Mouse (Mus musculus) C2C12 (cell line): Measurements from ENCODE around the gene Cib4. TPM values are rescaled to one million over a fixed set of nuclear protein-coding genes. Genes with fewer than 3 reads are reported as not detected.

Experiments used
- H3K27me3 ChIP-seq: one replicate; pipeline ENCODE4 v1.6.1; 2011; ENCODE audit not compliant: control insufficient read depth, insufficient read depth, insufficient read length
- H3K36me3 ChIP-seq: one replicate; pipeline ENCODE4 v1.6.1; 2011; ENCODE audit not compliant: control insufficient read depth, insufficient read depth
- H3K4me3 ChIP-seq: one replicate; pipeline ENCODE4 v1.5.1; 2011; ENCODE audit warnings: mild to moderate bottlenecking, control low read depth; ENCODE audit not compliant: poor library complexity, insufficient read depth, severe bottlenecking
- H3K79me2 ChIP-seq: one replicate; pipeline ENCODE4 v1.6.1; 2011; ENCODE audit not compliant: control insufficient read depth, insufficient read depth
- H3K79me3 ChIP-seq: one replicate; pipeline ENCODE4 v1.6.1; 2011; ENCODE audit warnings: low read depth, control low read depth
- H3ac ChIP-seq: one replicate; pipeline ENCODE3; 2011; ENCODE audit warnings: low read depth; ENCODE audit not compliant: control insufficient read depth, insufficient read length
- CEBPB ChIP-seq: IDR thresholded peaks from one replicate; pipeline ENCODE4 v1.6.1; 2011; ENCODE audit warnings: low read depth, mild to moderate bottlenecking, control low read depth, moderate library complexity
- CTCF ChIP-seq: IDR thresholded peaks from one replicate; pipeline ENCODE4 v1.5.1; 2011; ENCODE audit not compliant: control insufficient read depth, insufficient read depth, insufficient read length
- FOSL1 ChIP-seq: IDR thresholded peaks from one replicate; pipeline ENCODE4 v1.8.0; 2011; ENCODE audit warnings: mild to moderate bottlenecking, low read length; ENCODE audit not compliant: poor library complexity, insufficient read depth, severe bottlenecking
- MAX ChIP-seq: IDR thresholded peaks from one replicate; pipeline ENCODE4 v1.6.1; 2011; ENCODE audit warnings: mild to moderate bottlenecking, control low read depth
- MYOD1 ChIP-seq: IDR thresholded peaks from one replicate; pipeline ENCODE4 v1.6.1; 2011; ENCODE audit warnings: low read depth; ENCODE audit not compliant: control insufficient read depth, insufficient read length
- MYOG ChIP-seq: IDR thresholded peaks from one replicate; pipeline ENCODE4 v1.6.1; 2011; ENCODE audit not compliant: control insufficient read depth, insufficient read length; ENCODE audit errors: extremely low read depth
- USF1 ChIP-seq: IDR thresholded peaks from one replicate; pipeline ENCODE4 v1.6.1; 2011; ENCODE audit warnings: low read depth, mild to moderate bottlenecking, control low read depth, moderate library complexity
- polyA plus RNA-seq: library from polyadenylated mRNA; unstranded; fragments of >200 nt; fragmentation: generic; extraction: Trizol; gene quantifications from one replicate; pipeline ENCODE4 v1.2.1, GENCODE M21; 2012; ENCODE audit warnings: missing spikeins

The Cib4 gene
- polyA plus RNA-seq, 1 experiment: not detected

- no peak for TF ChIP-seq CTCF
- no peak for TF ChIP-seq FOSL1
- TF ChIP-seq MYOG: no peak
- TF ChIP-seq MAX: no peak
- Histone ChIP-seq H3K4me3 (no peak overlapping the region), H3K79me2 (no peaks in the 10 kb centered on the region), H3K36me3 (no peaks in the 10 kb centered on the region), H3ac (no peak overlapping the region), H3K79me3 (no peaks in the 10 kb centered on the region), H3K27me3 (peaks cover 65% of the 10 kb centered on the region)
Observed at GRCm38 (mm10) chr5:30528906-30529305, 16.7 kb downstream of the Cib4 start.

GRCm38 (mm10) chr5:30527129-30527528, 18.5 kb downstream of the Cib4 start:
- H3K79me2 ChIP-seq: no peaks in the 10 kb centered on the region
- no peaks in the 10 kb centered on the region for H3K79me3 ChIP-seq
- peaks cover 54% of the 10 kb centered on the region for H3K27me3 ChIP-seq
- no peaks in the 10 kb centered on the region for H3K36me3 ChIP-seq
- no peak overlapping the region for H3K4me3 ChIP-seq
- H3ac ChIP-seq: no peak overlapping the region
- TF ChIP-seq MYOG (no peak), USF1 (no peak), MYOD1 (no peak), CEBPB (no peak)

- H3K79me2 ChIP-seq: no peaks in the 10 kb centered on the region
- no peaks in the 10 kb centered on the region for H3K79me3 ChIP-seq
- no peak overlapping the region for H3K4me3 ChIP-seq
- no peak overlapping the region for H3ac ChIP-seq
- H3K36me3 ChIP-seq: no peaks in the 10 kb centered on the region
- H3K27me3 ChIP-seq: peaks cover 50% of the 10 kb centered on the region
- TF ChIP-seq CEBPB (no peak), MYOD1 (no peak), MYOG (no peak), MAX (no peak), USF1 (no peak), FOSL1 (no peak), CTCF (no peak)
Observed at GRCm38 (mm10) chr5:30525920-30526836, 19.5 kb downstream of the Cib4 start.

DNA sequence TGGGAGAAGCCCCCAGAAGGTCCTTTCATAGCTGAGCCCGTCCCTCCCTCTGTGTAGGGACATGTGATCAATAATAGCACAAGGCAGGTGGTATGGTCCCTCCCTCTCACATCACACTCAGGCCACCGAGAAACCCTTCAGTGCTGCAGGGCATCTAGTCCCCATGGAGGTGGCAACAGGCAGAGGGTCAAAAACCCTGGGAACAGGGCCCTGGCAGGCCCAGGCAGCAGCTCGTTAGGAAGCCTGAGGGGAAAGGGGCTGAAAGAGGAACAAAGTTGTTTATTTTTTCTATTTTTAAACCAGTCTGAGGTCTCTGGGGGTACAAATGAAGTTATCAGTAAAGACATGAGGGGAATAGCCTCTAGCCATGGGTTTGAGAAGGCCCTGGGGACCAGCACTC, 21.4 kb downstream of the Cib4 start:
- Histone ChIP-seq H3ac (no peak overlapping the region), H3K79me2 (no peaks in the 10 kb centered on the region), H3K36me3 (no peaks in the 10 kb centered on the region), H3K79me3 (no peaks in the 10 kb centered on the region), H3K27me3 (peaks cover 47% of the 10 kb centered on the region), H3K4me3 (no peak overlapping the region)
- TF ChIP-seq MYOG: no peak
- TF ChIP-seq MYOD1: no peak

DNA sequence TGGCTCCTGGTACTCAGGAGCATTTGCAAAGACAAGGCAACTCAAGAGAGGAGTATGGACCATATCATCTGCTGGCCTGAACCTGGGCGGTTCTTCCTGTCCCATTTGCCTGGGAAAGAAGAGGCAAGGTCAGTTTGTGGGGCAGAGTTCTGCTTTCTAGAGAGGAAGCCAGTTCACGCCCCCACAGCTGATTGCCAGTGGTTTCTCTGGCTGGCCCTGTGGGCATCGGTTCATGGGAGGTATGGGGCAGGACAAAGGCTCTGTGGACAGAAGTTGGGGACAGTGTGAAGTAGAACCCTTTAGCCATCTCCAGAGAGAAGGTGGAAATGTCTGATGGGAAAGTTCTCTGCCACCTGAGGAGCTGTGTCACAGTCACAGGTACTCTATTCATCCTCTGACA, 22.5 kb downstream of the Cib4 start:
- TF ChIP-seq MYOG: no peak
- no peak for TF ChIP-seq USF1
- no peak for TF ChIP-seq MAX
- TF ChIP-seq FOSL1: no peak
- TF ChIP-seq MYOD1: no peak
- TF ChIP-seq CTCF: no peak
- no peak for TF ChIP-seq CEBPB
- H3K4me3 ChIP-seq: no peak overlapping the region
- H3K36me3 ChIP-seq: no peaks in the 10 kb centered on the region
- H3K27me3 ChIP-seq: peaks cover 42% of the 10 kb centered on the region
- no peak overlapping the region for H3ac ChIP-seq
- H3K79me2 ChIP-seq: no peaks in the 10 kb centered on the region
- H3K79me3 ChIP-seq: no peaks in the 10 kb centered on the region

DNA sequence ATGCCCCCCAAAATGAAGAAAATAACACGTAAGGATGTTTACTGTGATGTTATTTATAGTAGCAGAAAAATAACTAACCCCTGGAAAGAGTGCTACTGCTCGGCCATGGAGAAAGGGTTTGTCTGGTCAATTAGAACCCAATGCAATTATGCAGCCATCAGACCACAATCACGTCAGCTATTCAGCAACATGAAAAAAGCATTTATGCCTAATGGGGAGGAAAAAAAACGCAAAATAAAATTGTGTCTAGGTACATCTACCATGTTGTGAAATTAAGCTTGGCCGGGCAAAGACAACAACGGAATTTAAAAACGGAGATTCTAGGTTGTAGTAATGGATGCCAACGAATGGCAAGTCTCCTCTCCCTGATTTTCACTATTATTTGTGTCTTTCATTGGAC, 23.2 kb downstream of the Cib4 start:
- TF ChIP-seq CEBPB (no peak), USF1 (no peak), MYOG (no peak), MAX (no peak), MYOD1 (no peak), CTCF (no peak)
- H3ac ChIP-seq: no peak overlapping the region
- no peaks in the 10 kb centered on the region for H3K36me3 ChIP-seq
- H3K4me3 ChIP-seq: no peak overlapping the region
- no peaks in the 10 kb centered on the region for H3K79me3 ChIP-seq
- peaks cover 41% of the 10 kb centered on the region for H3K27me3 ChIP-seq
- H3K79me2 ChIP-seq: no peaks in the 10 kb centered on the region
